ENCODE assay signal across 19 mouse cellular contexts in the genomic region with DNA sequence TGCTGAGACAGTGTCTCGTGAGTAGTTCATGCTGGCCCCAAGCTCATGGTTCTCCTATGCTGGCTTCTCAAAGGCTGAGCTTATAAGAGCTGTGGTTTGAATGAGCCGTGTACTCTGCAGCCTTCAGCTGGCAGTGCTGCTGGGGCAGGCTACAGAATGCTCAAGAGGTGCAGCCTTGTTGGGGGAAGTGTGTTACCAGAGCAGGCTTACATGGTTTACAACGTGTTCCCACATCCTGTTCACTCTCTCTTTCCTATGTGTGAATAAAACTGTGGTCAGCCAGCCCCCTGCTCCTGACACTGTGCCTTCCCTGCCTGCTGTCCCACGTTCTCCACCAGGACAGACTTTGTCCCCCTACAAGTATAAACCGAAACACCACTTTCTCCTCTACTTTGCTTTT. TPM values are rescaled to one million over a fixed set of nuclear protein-coding genes. Genes with fewer than 3 reads are reported as not detected.
DNase-seq lines count a peak whose midpoint lies in the region; ATAC-seq and TF ChIP-seq lines count a peak whose summit lies in the region.
"Had no signal": no experiment of that assay in that cellular context is flagged by ENCODE, and none has a peak within 500 bp of the region (broad histone marks: within the 10 kb centered on the region; RNA-seq: fewer than 3 reads in every experiment).

No protein-coding gene starts in this region.

- H3K9me3 ChIP-seq in megakaryocyte, embryonic 14.5 days: no peaks in the 10 kb centered on the region
- no peaks in the 10 kb centered on the region for H3K9me3 ChIP-seq in midbrain, postnatal 0 days (ENCODE audit: low read length)
- no peaks in the 10 kb centered on the region for H3K9me3 ChIP-seq in hindbrain, embryonic 10.5 days
- H3K9me3 ChIP-seq: embryonic facial prominence, embryonic 13.5 days; hindbrain, embryonic 15.5 days; kidney, embryonic 15.5 days; midbrain, embryonic 15.5 days had no signal

- DNase-seq in 416B (ENCODE audit: low read depth): peak; percentile 78
- peak; percentile 65 for DNase-seq in thymus, postnatal 14 days
- DNase-seq in left cerebral cortex, postnatal 14 days (ENCODE audit: low spot score in 2 of 2): no peak
- no peak for DNase-seq in midbrain, postnatal 0 days (ENCODE audit: low spot score)
- DNase-seq in hindbrain, embryonic 10.5 days (ENCODE audit: low spot score): no peak
- DNase-seq: adrenal gland, postnatal 10 days; cerebellum, adult 9-11 months; gastrocnemius, postnatal 36 days; kidney, postnatal 4 days; liver had no signal

- H3K4me1 ChIP-seq in megakaryocyte, embryonic 14.5 days: peaks cover 23% of the 10 kb centered on the region
- no peaks in the 10 kb centered on the region for H3K4me1 ChIP-seq in midbrain, postnatal 0 days (ENCODE audit: insufficient read depth, low read length)
- peaks cover 2% of the 10 kb centered on the region for H3K4me1 ChIP-seq in hindbrain, embryonic 10.5 days (replicated peaks)

- TF ChIP-seq CTCF in midbrain, postnatal 0 days (IDR thresholded peaks at IDR 0.05): no peak

- ATAC-seq in activated CD4-positive, CD25-positive, alpha-beta regulatory T cell, adult 4 months: peak; percentile 79
- no peak for ATAC-seq in midbrain, postnatal 0 days (ENCODE audit: low FRiP score)
- ATAC-seq: forebrain, embryonic 14.5 days; intestine, postnatal 0 days; lung, postnatal 0 days; midbrain, embryonic 15.5 days had no signal

- H3K27me3 ChIP-seq in megakaryocyte, embryonic 14.5 days (replicated peaks): no peaks in the 10 kb centered on the region
- no peaks in the 10 kb centered on the region for H3K27me3 ChIP-seq in midbrain, postnatal 0 days (ENCODE audit: insufficient read depth, low read length)
- H3K27me3 ChIP-seq in hindbrain, embryonic 10.5 days (ENCODE audit: insufficient read depth, poor library complexity, severe bottlenecking): no peaks in the 10 kb centered on the region
- H3K27me3 ChIP-seq: embryonic facial prominence, embryonic 13.5 days; hindbrain, embryonic 15.5 days; kidney, embryonic 15.5 days; midbrain, embryonic 15.5 days had no signal

- peak overlapping the region; percentile 57 for H3K4me3 ChIP-seq in megakaryocyte, embryonic 14.5 days (replicated peaks)
- H3K4me3 ChIP-seq in midbrain, postnatal 0 days (ENCODE audit: low read depth, low read length): no peak overlapping the region
- no peak overlapping the region for H3K4me3 ChIP-seq in hindbrain, embryonic 10.5 days
- H3K4me3 ChIP-seq: embryonic facial prominence, embryonic 13.5 days; hindbrain, embryonic 15.5 days; kidney, embryonic 15.5 days; midbrain, embryonic 15.5 days had no signal

- H3K9ac ChIP-seq in midbrain, postnatal 0 days (replicated peaks; ENCODE audit: low read length, poor library complexity, severe bottlenecking): no peak overlapping the region
- H3K9ac ChIP-seq: embryonic facial prominence, embryonic 13.5 days; hindbrain, embryonic 15.5 days; kidney, embryonic 15.5 days; midbrain, embryonic 15.5 days had no signal

- no peak overlapping the region for H3K27ac ChIP-seq in midbrain, postnatal 0 days (ENCODE audit: low read depth, low read length)
- H3K27ac ChIP-seq in hindbrain, embryonic 10.5 days: no peak overlapping the region
- H3K27ac ChIP-seq: embryonic facial prominence, embryonic 13.5 days; hindbrain, embryonic 15.5 days; kidney, embryonic 15.5 days; midbrain, embryonic 15.5 days had no signal

- 90% methylated on average over 5 of the region's 5 CpGs for WGBS in midbrain, postnatal 0 days
- 91% methylated on average over 5 of the region's 5 CpGs for WGBS in hindbrain, embryonic 10.5 days

- intact Hi-C loops in left cerebral cortex, postnatal 14 days (cut with DNase I): no loop called here

- no peak overlapping the region for H3K4me2 ChIP-seq in midbrain, postnatal 0 days (ENCODE audit: low read depth, low read length, poor library complexity, severe bottlenecking)
- H3K4me2 ChIP-seq: embryonic facial prominence, embryonic 13.5 days; hindbrain, embryonic 15.5 days; kidney, embryonic 15.5 days; midbrain, embryonic 15.5 days had no signal

- peaks cover 78% of the 10 kb centered on the region for H3K36me3 ChIP-seq in megakaryocyte, embryonic 14.5 days (replicated peaks; ENCODE audit: low read length)
- peaks cover 24% of the 10 kb centered on the region for H3K36me3 ChIP-seq in midbrain, postnatal 0 days (ENCODE audit: insufficient read depth, low read length)
- peaks cover 79% of the 10 kb centered on the region for H3K36me3 ChIP-seq in hindbrain, embryonic 10.5 days

RNA-seq across cellular contexts. Expression of a gene that starts 5.8 kb away (rescaled TPM):
- polyA plus RNA-seq in activated CD4-positive, CD25-positive, alpha-beta regulatory T cell, adult 4 months (2017; shearing (Covaris generic)): 10 to 100 TPM; 21.0 to 29.4 TPM
- 4.7 and 55.1 TPM in 2 replicates for polyA plus RNA-seq in megakaryocyte, embryonic 14.5 days (2012; ENCODE audit: insufficient read depth, low replicate concordance)
- 10 to 100 TPM; 16.8 to 17.2 TPM for total RNA-seq in left cerebral cortex, postnatal 14 days (2021)
- 25.4 and 27.3 TPM in 2 replicates for total RNA-seq in midbrain, postnatal 0 days (2014; rRNA removed)
- polyA plus RNA-seq in midbrain, postnatal 0 days (2015; fragmentation: Nextera tagmentation; extraction: Ambion mirVana): 50.9 and 53.7 TPM in 2 replicates
- 99.0 and 103 TPM in 2 replicates for polyA plus RNA-seq in hindbrain, embryonic 10.5 days (2016; fragmentation: Nextera tagmentation; extraction: Ambion mirVana)

Comparison
In these comparisons a context has a peak if more than half of its experiments do, and no peak if none do; other contexts are left out.
1. DNase-seq: peak in 416B (single experiment) and thymus, postnatal 14 days (single experiment); none in left cerebral cortex, postnatal 14 days (0 of 2), midbrain, postnatal 0 days (single experiment) and hindbrain, embryonic 10.5 days (single experiment).